Comparison of ENCODE assay signal across 8 mouse cellular contexts in the genomic region with DNA sequence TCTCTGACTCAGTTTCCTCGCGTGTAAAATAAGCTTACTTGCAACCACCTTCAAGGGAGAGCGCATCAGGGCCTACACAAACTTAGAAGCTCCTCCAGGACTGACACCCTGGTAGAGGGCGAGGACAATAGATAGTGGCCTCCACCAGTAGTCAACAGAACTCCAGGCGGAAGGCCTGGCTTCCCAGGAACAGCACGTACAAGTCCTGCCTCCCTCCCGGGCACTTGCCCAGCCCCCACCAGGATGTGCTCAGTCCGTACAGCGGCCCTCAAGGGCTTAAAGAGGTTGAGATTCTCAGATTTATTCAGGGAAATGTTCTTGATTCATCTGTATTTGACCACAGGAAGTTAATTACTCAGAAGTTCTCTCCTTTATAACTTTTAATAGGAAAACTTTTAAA. TPM values are rescaled to one million over a fixed set of nuclear protein-coding genes. Genes with fewer than 3 reads are reported as not detected.
DNase-seq lines count a peak whose midpoint lies in the region; ATAC-seq and TF ChIP-seq lines count a peak whose summit lies in the region.

No protein-coding gene starts in this region.

- H3K27me3 ChIP-seq in heart, embryonic 10.5 days (ENCODE audit: insufficient read depth, poor library complexity, severe bottlenecking) = 0 out of 2 replicates have a peak, but pooled peaks cover 7% of the 10 kb centered on the region
- peaks cover 6% of the 10 kb centered on the region; the same call in 1 of the 2 replicates for H3K27me3 ChIP-seq in kidney, embryonic 14.5 days (ENCODE audit: control insufficient read depth, insufficient read depth, low read length)
- no peaks in the 10 kb centered on the region for H3K27me3 ChIP-seq in lung, embryonic 16.5 days (ENCODE audit: control insufficient read depth, insufficient read depth, low read depth, low read length)

- no peak for ATAC-seq in kidney, embryonic 14.5 days (ENCODE audit: low FRiP score, low TSS enrichment)
- ATAC-seq in lung, embryonic 16.5 days (ENCODE audit: low read depth) = peak; percentile 61
- ATAC-seq in erythroid progenitor cell, adult 5-6 weeks (replicated peaks; ENCODE audit: low FRiP score, poor library complexity, severe bottlenecking) = no peak

- WGBS in heart, embryonic 10.5 days = 22% methylated on average over 9 of the region's 9 CpGs
- WGBS in kidney, embryonic 14.5 days = 38% methylated on average over 9 of the region's 9 CpGs
- WGBS in lung, embryonic 16.5 days = 29% methylated on average over 9 of the region's 9 CpGs

- H3K4me1 ChIP-seq in heart, embryonic 10.5 days = peaks cover 8% of the 10 kb centered on the region
- no peaks in the 10 kb centered on the region for H3K4me1 ChIP-seq in kidney, embryonic 14.5 days (ENCODE audit: control insufficient read depth, insufficient read depth, low read length)
- H3K4me1 ChIP-seq in lung, embryonic 16.5 days (replicated peaks; ENCODE audit: control insufficient read depth, insufficient read depth, low read length) = peaks cover 10% of the 10 kb centered on the region

- H3K4me3 ChIP-seq in layer of hippocampus, adult 2 months = peak overlapping the region; percentile 59
- H3K4me3 ChIP-seq in heart, embryonic 10.5 days = peak overlapping the region; percentile 81
- H3K4me3 ChIP-seq in kidney, embryonic 14.5 days (ENCODE audit: low read length) = peak overlapping the region; percentile 72
- peak overlapping the region; percentile 72 for H3K4me3 ChIP-seq in lung, embryonic 16.5 days (ENCODE audit: low read length)

- H3K4me2 ChIP-seq in kidney, embryonic 14.5 days (replicated peaks; ENCODE audit: low read depth, low read length) = peak overlapping the region; percentile 94
- H3K4me2 ChIP-seq in lung, embryonic 16.5 days (ENCODE audit: low read depth, low read length) = peak overlapping the region; percentile 81

- H3K9ac ChIP-seq in kidney, embryonic 14.5 days (ENCODE audit: low read depth, low read length) = peak overlapping the region; percentile 67; the same call in 1 of the 2 replicates
- H3K9ac ChIP-seq in lung, embryonic 16.5 days (ENCODE audit: low read length) = peak overlapping the region; percentile 81

- no peaks in the 10 kb centered on the region for H3K9me3 ChIP-seq in heart, embryonic 10.5 days
- H3K9me3 ChIP-seq in kidney, embryonic 14.5 days (ENCODE audit: control insufficient read depth, low read length) = no peaks in the 10 kb centered on the region
- no peaks in the 10 kb centered on the region for H3K9me3 ChIP-seq in lung, embryonic 16.5 days (ENCODE audit: control insufficient read depth, low read length)

- 0 out of 2 replicates have a peak, but pooled peaks cover 3% of the 10 kb centered on the region for H3K36me3 ChIP-seq in heart, embryonic 10.5 days
- H3K36me3 ChIP-seq in kidney, embryonic 14.5 days (ENCODE audit: control insufficient read depth, insufficient read depth, low read length) = no peaks in the 10 kb centered on the region
- no peaks in the 10 kb centered on the region for H3K36me3 ChIP-seq in lung, embryonic 16.5 days (ENCODE audit: control insufficient read depth, insufficient read depth, low read length)

- TF ChIP-seq CTCF in layer of hippocampus, adult 2 months (conservative IDR thresholded peaks at IDR 0.05) = no peak

- no peak for DNase-seq in layer of hippocampus, adult 2 months (ENCODE audit: low spot score in 2 of 2)
- no peak for DNase-seq in layer of hippocampus, adult 18-20 months (ENCODE audit: low spot score in 2 of 2)
- DNase-seq in heart, embryonic 10.5 days (ENCODE audit: low spot score) = no peak
- no peak for DNase-seq in thymus, postnatal 4 days
- DNase-seq in cerebellum, postnatal 36 days = no peak

- no peak overlapping the region for H3K27ac ChIP-seq in layer of hippocampus, adult 2 months
- H3K27ac ChIP-seq in heart, embryonic 10.5 days = peak overlapping the region; percentile 33; the same call in 1 of the 2 replicates
- H3K27ac ChIP-seq in kidney, embryonic 14.5 days (ENCODE audit: low read depth, low read length) = no peak overlapping the region
- peak overlapping the region; percentile 88 for H3K27ac ChIP-seq in lung, embryonic 16.5 days (ENCODE audit: low read length)

RNA-seq across cellular contexts. Expression of a gene that starts 1.1 kb away (rescaled TPM):
- 1 to 10 TPM; 2.3 to 3.1 TPM for total RNA-seq in layer of hippocampus, adult 2 months (2021)
- 1 to 10 TPM; 1.3 to 2.5 TPM for total RNA-seq in layer of hippocampus, adult 18-20 months (2021)
- 17.2 and 23.4 TPM in 2 replicates for polyA plus RNA-seq in heart, embryonic 10.5 days (2016; fragmentation: Nextera tagmentation; extraction: Ambion mirVana)
- 36.0 and 43.0 TPM in 2 replicates for polyA plus RNA-seq in kidney, embryonic 14.5 days (2014; fragmentation: Nextera tagmentation; extraction: Ambion mirVana)
- 118 and 126 TPM in 2 replicates for polyA plus RNA-seq in lung, embryonic 16.5 days (2015; fragmentation: Nextera tagmentation; extraction: Ambion mirVana)
- total RNA-seq in erythroid progenitor cell, adult 5-6 weeks (2015; ENCODE audit: low replicate concordance) = 5.4 TPM in 1 of 2 replicates, not detected in the other
- not detected in 2 replicates for total RNA-seq in erythroid progenitor cell, adult 5-6 weeks (2017; ENCODE audit: low replicate concordance)

Comparison
In these comparisons a context has a peak if more than half of its experiments do, and no peak if none do; other contexts are left out.
1. H3K27ac ChIP-seq: peak in heart, embryonic 10.5 days (single experiment) and lung, embryonic 16.5 days (single experiment); none in layer of hippocampus, adult 2 months (single experiment) and kidney, embryonic 14.5 days (single experiment).
2. Peak in every context shown above with its lines, with median percentiles within 50 percentile points of each other: H3K4me3 ChIP-seq.